Mouse (Mus musculus): Measurements from ENCODE around the gene Snn.

DNA sequence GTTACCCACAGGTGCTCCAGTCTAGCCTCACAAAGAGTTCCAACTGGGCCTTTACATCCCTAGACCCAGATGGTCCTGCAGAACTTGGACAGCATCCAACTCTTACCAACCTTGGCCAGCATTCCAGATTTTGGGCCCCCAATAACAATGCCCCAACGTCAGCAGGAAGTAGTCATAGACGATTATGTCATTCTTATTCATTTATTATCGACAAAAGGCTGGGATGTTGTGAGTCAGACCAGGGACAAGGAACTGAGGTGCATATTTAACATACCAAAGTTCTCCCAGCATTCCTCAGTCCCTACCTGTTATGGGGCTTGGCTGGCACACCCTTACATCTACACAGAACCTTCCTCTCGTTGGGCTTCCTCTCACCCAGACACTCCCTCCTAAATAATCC lies 44.4 kb upstream of the Snn start:
- TF ChIP-seq POLR2A (IDR thresholded peaks at IDR 0.05; ENCODE audit: insufficient read length, low read depth) (no peak), MYOG (IDR thresholded peaks at IDR 0.05; ENCODE audit: control insufficient read depth in 1 of 3, insufficient read depth in 1 of 3, insufficient read length in 2 of 3, low read depth in 2 of 3) (no peak), POLR2AphosphoS2 (IDR thresholded peaks at IDR 0.05; ENCODE audit: insufficient read length, low read depth) (no peak), E2F4 (IDR thresholded peaks at IDR 0.05; ENCODE audit: insufficient read depth) (no peak), MAX (IDR thresholded peaks at IDR 0.05; ENCODE audit: low read depth) (no peak), USF1 (IDR thresholded peaks at IDR 0.05; ENCODE audit: low read depth) (no peak), TCF12 (IDR thresholded peaks at IDR 0.05; ENCODE audit: insufficient read depth, poor library complexity, severe bottlenecking) (no peak), TCF3 (IDR thresholded peaks at IDR 0.05; ENCODE audit: insufficient read length, low read depth) (no peak), REST (IDR thresholded peaks at IDR 0.05; ENCODE audit: insufficient read depth, insufficient read length) (no peak), MYOD1 (IDR thresholded peaks at IDR 0.05; ENCODE audit: control insufficient read depth in 1 of 3, insufficient read length in 2 of 3, low read depth in 2 of 3) (no peak), CEBPB (IDR thresholded peaks at IDR 0.05; ENCODE audit: insufficient read depth, poor library complexity, severe bottlenecking) (no peak), SRF (IDR thresholded peaks at IDR 0.05; ENCODE audit: control insufficient read depth, insufficient read length, low read depth) (no peak)
